Mouse (Mus musculus) embryonic fibroblast, embryonic 13.5 days (primary cell): Measurements from ENCODE around the gene Fam19a2.

Experiments
- CTCF ChIP-seq: IDR thresholded peaks from 2 replicates; pipeline ENCODE4 v1.5.1; 2011; ENCODE audit warnings: mild to moderate bottlenecking, control low read depth, low read length, moderate library complexity, borderline replicate concordance; ENCODE audit not compliant: insufficient read depth
- POLR2A ChIP-seq: IDR thresholded peaks from 2 replicates; pipeline ENCODE4 v1.6.1; 2011; ENCODE audit warnings: low read depth, mild to moderate bottlenecking, control low read depth, low read length, moderate library complexity

DNA sequence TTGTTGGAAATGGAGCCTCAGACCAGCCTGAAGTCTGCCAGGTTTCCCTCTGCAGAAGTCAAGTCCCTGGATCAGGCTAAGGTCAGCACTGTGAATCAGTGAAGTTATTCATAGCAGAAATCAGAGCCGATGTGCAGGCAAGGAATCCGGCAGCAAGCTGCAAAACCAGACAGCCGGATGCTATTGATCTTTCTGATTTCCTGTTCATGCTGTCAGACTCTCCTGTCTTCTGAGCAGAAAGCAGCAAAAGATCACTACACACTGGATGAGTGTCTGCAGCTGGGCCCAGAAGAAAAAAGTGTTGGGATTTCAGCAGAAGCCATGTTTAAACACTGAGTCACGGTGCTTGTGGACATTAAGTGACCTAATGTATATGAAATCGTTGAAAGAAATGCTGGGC, 368.2 kb downstream of the Fam19a2 start:
- TF ChIP-seq POLR2A, result no peak
- TF ChIP-seq CTCF, result no peak
